Mouse (Mus musculus) embryonic facial prominence, embryonic 10.5 days (tissue): ENCODE measurements at regions not wholly inside any gene's neighbourhood (a gene's known extent, or its start where the extent isn't known, plus 50 kb on each side); places are given as distances from the start of the nearest gene placed in this dataset.

Source experiments
- DNase-seq: peaks from one replicate; pipeline ENCODE4 v3.0.0-alpha.2; 2017; ENCODE audit warnings: low spot score
- H3K27ac ChIP-seq: fragments of 300-500 bp; sonication (generic); replicated peaks from 2 replicates; pipeline ENCODE4 v1.5.1; 2016; ENCODE audit warnings: mild to moderate bottlenecking
- H3K27me3 ChIP-seq: fragments of 300-500 bp; sonication (generic); replicated peaks from 2 replicates; pipeline ENCODE4 v1.6.1; 2016; ENCODE audit warnings: low read depth, mild to moderate bottlenecking; ENCODE audit not compliant: poor library complexity, severe bottlenecking
- H3K36me3 ChIP-seq: fragments of 300-500 bp; sonication (generic); replicated peaks from 2 replicates; pipeline ENCODE4 v1.6.1; 2016; ENCODE audit warnings: mild to moderate bottlenecking, moderate library complexity
- H3K4me1 ChIP-seq: fragments of 300-500 bp; sonication (generic); 2 replicates; pipeline ENCODE4 v1.6.1; 2016
- H3K4me3 ChIP-seq: fragments of 300-500 bp; sonication (generic); 2 replicates; pipeline ENCODE4 v1.5.1; 2016; ENCODE audit warnings: mild to moderate bottlenecking, moderate library complexity
- H3K9me3 ChIP-seq: fragments of 300-500 bp; sonication (generic); 2 replicates; pipeline ENCODE4 v1.6.1; 2016; ENCODE audit warnings: mild to moderate bottlenecking
- whole genome bisulfite sequencing: fragments of 180-500 bp; shearing (Covaris S2); methylation state at CpG from one replicate; pipeline ENCODE4 v1.1.7; 2016; 5-methylcytosine and 5-hydroxymethylcytosine counted together

- H3K27me3 ChIP-seq, result no peaks in the 10 kb centered on the region
- DNase-seq, result no peak
- 58% methylated on average over 2 of the region's 2 CpGs for WGBS
These were observed 348.8 kb upstream of the Myt1l start for GRCm38 (mm10) chr12:29179405-29179804.

GRCm38 (mm10) chr12:29180576-29180975 lies 347.6 kb upstream of the Myt1l start:
- WGBS, result 94% methylated on average over 1 of the region's 1 CpGs
- no peak for DNase-seq
- H3K4me1 ChIP-seq, result 0 out of 2 replicates have a peak, but pooled peaks cover 4% of the 10 kb centered on the region

More at GRCm38 (mm10) chr12:29179405-29179804, 348.8 kb upstream of the Myt1l start:
- H3K9me3 ChIP-seq, result no peaks in the 10 kb centered on the region
- H3K36me3 ChIP-seq, result no peaks in the 10 kb centered on the region
- no peak overlapping the region for H3K27ac ChIP-seq
- H3K4me3 ChIP-seq, result no peak overlapping the region
- 0 out of 2 replicates have a peak, but pooled peaks cover 4% of the 10 kb centered on the region for H3K4me1 ChIP-seq

GRCm38 (mm10) chr12:29187619-29188018 lies 340.6 kb upstream of the Myt1l start:
- no peaks in the 10 kb centered on the region for H3K4me1 ChIP-seq
- no peak overlapping the region for H3K27ac ChIP-seq
- H3K27me3 ChIP-seq, result no peaks in the 10 kb centered on the region
- H3K4me3 ChIP-seq, result no peak overlapping the region
- no peaks in the 10 kb centered on the region for H3K9me3 ChIP-seq
- 58% methylated on average over 4 of the region's 4 CpGs for WGBS
- DNase-seq, result no peak
- H3K36me3 ChIP-seq, result no peaks in the 10 kb centered on the region

More at GRCm38 (mm10) chr12:29180576-29180975, 347.6 kb upstream of the Myt1l start:
- Histone ChIP-seq H3K27ac (no peak overlapping the region), H3K27me3 (no peaks in the 10 kb centered on the region), H3K9me3 (no peaks in the 10 kb centered on the region), H3K4me3 (no peak overlapping the region), H3K36me3 (no peaks in the 10 kb centered on the region)

- Histone ChIP-seq H3K4me1 (no peaks in the 10 kb centered on the region), H3K9me3 (no peaks in the 10 kb centered on the region), H3K27me3 (no peaks in the 10 kb centered on the region), H3K27ac (no peak overlapping the region), H3K4me3 (no peak overlapping the region), H3K36me3 (no peaks in the 10 kb centered on the region)
- no peak for DNase-seq
- 84% methylated on average over 3 of the region's 3 CpGs for WGBS
These were observed 335.8 kb upstream of the Myt1l start for GRCm38 (mm10) chr12:29192391-29192790.

- H3K9me3 ChIP-seq, result no peaks in the 10 kb centered on the region
- DNase-seq, result no peak
- no peaks in the 10 kb centered on the region for H3K4me1 ChIP-seq
- 65% methylated on average over 3 of the region's 3 CpGs for WGBS
- no peak overlapping the region for H3K27ac ChIP-seq
- H3K4me3 ChIP-seq, result no peak overlapping the region
- H3K27me3 ChIP-seq, result no peaks in the 10 kb centered on the region
- H3K36me3 ChIP-seq, result no peaks in the 10 kb centered on the region
These were observed 316.2 kb upstream of the Myt1l start for GRCm38 (mm10) chr12:29211946-29212345.

- H3K27me3 ChIP-seq, result no peaks in the 10 kb centered on the region
- H3K4me1 ChIP-seq, result no peaks in the 10 kb centered on the region
- H3K27ac ChIP-seq, result no peak overlapping the region
- no peaks in the 10 kb centered on the region for H3K36me3 ChIP-seq
- H3K9me3 ChIP-seq, result no peaks in the 10 kb centered on the region
- no peak for DNase-seq
- no peak overlapping the region for H3K4me3 ChIP-seq
- WGBS, result 81% methylated on average over 1 of the region's 1 CpGs
These were observed 314.6 kb upstream of the Myt1l start for GRCm38 (mm10) chr12:29213625-29214024.

- 88% methylated on average over 6 of the region's 6 CpGs for WGBS
- no peak for DNase-seq
- Histone ChIP-seq H3K9me3 (no peaks in the 10 kb centered on the region), H3K27ac (no peak overlapping the region), H3K4me1 (0 out of 2 replicates have a peak, but pooled peaks cover 3% of the 10 kb centered on the region), H3K27me3 (no peaks in the 10 kb centered on the region), H3K36me3 (no peaks in the 10 kb centered on the region), H3K4me3 (no peak overlapping the region)
These were observed 306.1 kb upstream of the Myt1l start for GRCm38 (mm10) chr12:29222099-29222498.

- DNase-seq, result no peak
- Histone ChIP-seq H3K4me1 (0 out of 2 replicates have a peak, but pooled peaks cover 5% of the 10 kb centered on the region), H3K36me3 (no peaks in the 10 kb centered on the region), H3K9me3 (no peaks in the 10 kb centered on the region), H3K27ac (no peak overlapping the region), H3K4me3 (no peak overlapping the region), H3K27me3 (no peaks in the 10 kb centered on the region)
- WGBS, result 51% methylated on average over 1 of the region's 1 CpGs
These were observed 302.2 kb upstream of the Myt1l start for GRCm38 (mm10) chr12:29226001-29226400.

- peaks cover 8% of the 10 kb centered on the region for H3K4me1 ChIP-seq
- H3K9me3 ChIP-seq, result no peaks in the 10 kb centered on the region
- no peak overlapping the region for H3K4me3 ChIP-seq
- no peak for DNase-seq
- H3K27me3 ChIP-seq, result no peaks in the 10 kb centered on the region
- H3K36me3 ChIP-seq, result no peaks in the 10 kb centered on the region
- WGBS, result 35% methylated on average over 16 of the region's 16 CpGs
- no peak overlapping the region for H3K27ac ChIP-seq
These were observed 295.4 kb upstream of the Myt1l start for GRCm38 (mm10) chr12:29232492-29233447.

- no peak for DNase-seq
- Histone ChIP-seq H3K4me3 (no peak overlapping the region), H3K27me3 (no peaks in the 10 kb centered on the region), H3K4me1 (peaks cover 17% of the 10 kb centered on the region), H3K36me3 (no peaks in the 10 kb centered on the region), H3K9me3 (no peaks in the 10 kb centered on the region), H3K27ac (no peak overlapping the region)
- WGBS, result 86% methylated on average over 2 of the region's 2 CpGs
These were observed 291.7 kb upstream of the Myt1l start for GRCm38 (mm10) chr12:29236496-29236895.

GRCm38 (mm10) chr12:29237516-29237915 lies 290.7 kb upstream of the Myt1l start:
- Histone ChIP-seq H3K27ac (no peak overlapping the region), H3K27me3 (no peaks in the 10 kb centered on the region), H3K9me3 (no peaks in the 10 kb centered on the region), H3K36me3 (no peaks in the 10 kb centered on the region), H3K4me3 (no peak overlapping the region), H3K4me1 (peaks cover 16% of the 10 kb centered on the region)
- WGBS, result 48% methylated on average over 5 of the region's 5 CpGs
- DNase-seq, result no peak

GRCm38 (mm10) chr12:29239482-29239881 lies 288.7 kb upstream of the Myt1l start:
- no peak for DNase-seq
- Histone ChIP-seq H3K4me1 (peaks cover 9% of the 10 kb centered on the region), H3K27ac (no peak overlapping the region), H3K4me3 (no peak overlapping the region), H3K9me3 (no peaks in the 10 kb centered on the region), H3K27me3 (no peaks in the 10 kb centered on the region), H3K36me3 (no peaks in the 10 kb centered on the region)
- WGBS, result 89% methylated on average over 3 of the region's 3 CpGs

GRCm38 (mm10) chr12:29239975-29240374 lies 288.2 kb upstream of the Myt1l start:
- 66% methylated on average over 5 of the region's 5 CpGs for WGBS
- H3K27me3 ChIP-seq, result no peaks in the 10 kb centered on the region
- no peak overlapping the region for H3K4me3 ChIP-seq
- no peaks in the 10 kb centered on the region for H3K36me3 ChIP-seq
- no peaks in the 10 kb centered on the region for H3K9me3 ChIP-seq
- DNase-seq, result no peak
- peaks cover 9% of the 10 kb centered on the region for H3K4me1 ChIP-seq
- no peak overlapping the region for H3K27ac ChIP-seq
